Mouse (Mus musculus): ENCODE measurements around the gene Zfp287.
"Not testable (repeated sequence)": the region's sequence is repeated elsewhere in the genome, so short reads cannot be mapped to it uniquely, and the experiment has no call there.

Zfp287 gene

DNA sequence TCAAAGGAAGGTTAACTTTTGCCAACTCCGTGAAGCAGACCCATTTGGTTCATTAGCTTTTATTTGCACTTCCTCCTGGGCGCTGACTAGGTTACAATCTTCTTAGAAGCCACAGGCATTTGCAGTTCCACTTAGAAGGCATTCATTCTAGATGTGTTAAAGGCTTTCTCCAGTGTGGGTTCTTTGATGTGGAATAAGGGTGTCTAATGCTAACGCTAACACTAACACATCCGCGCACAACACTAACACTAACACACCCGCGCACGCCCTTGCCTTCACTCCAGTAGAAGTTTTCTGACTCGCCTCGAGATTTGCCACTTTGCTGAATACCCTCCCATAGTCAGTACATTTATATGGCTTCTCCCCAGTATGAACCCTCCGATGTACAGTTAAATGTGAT lies 20.5 kb upstream of the Zfp287 start:
- TF ChIP-seq NANOG (IDR thresholded peaks at IDR 0.05; ENCODE audit: borderline replicate concordance, low read length) (no peak), CTCF (conservative IDR thresholded peaks at IDR 0.05; ENCODE audit: low read length) (no peak), POU5F1 (IDR thresholded peaks at IDR 0.05; ENCODE audit: borderline replicate concordance, low read length) (no peak)
- H3K9me3 ChIP-seq (ENCODE audit: low read length), result no peaks in the 10 kb centered on the region
- no peak overlapping the region for H3K4me3 ChIP-seq (replicated peaks; ENCODE audit: low read length)
- H3K27me3 ChIP-seq (ENCODE audit: insufficient read depth, low read length), result peaks cover 74% of the 10 kb centered on the region
- peaks cover 18% of the 10 kb centered on the region for H3K4me1 ChIP-seq (replicated peaks; ENCODE audit: low read depth, low read length)
- no peaks in the 10 kb centered on the region for H3K36me3 ChIP-seq (ENCODE audit: insufficient read depth, low read length)

DNA sequence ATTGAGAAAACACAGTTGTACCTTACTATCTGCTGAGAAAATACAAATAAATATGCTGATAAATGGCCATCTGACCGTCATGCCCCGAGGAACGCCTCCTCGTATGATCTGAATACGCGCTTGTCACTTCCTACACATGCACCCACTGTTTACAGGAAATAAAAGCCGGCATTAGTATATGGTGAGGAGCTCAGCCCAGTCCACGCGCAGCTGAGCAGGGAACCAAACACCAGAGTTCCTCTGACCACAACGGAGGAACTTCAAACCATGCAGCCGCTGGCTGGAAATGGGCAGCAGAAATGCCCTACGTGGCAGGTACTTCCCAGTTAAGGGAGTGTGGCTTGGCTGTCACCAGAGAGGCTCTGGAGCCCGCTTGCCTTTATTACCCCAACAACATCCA lies 17.7 kb upstream of the Zfp287 start:
- H3K36me3 ChIP-seq (ENCODE audit: insufficient read depth, low read length); H3K9me3 ChIP-seq (ENCODE audit: low read length); H3K4me3 ChIP-seq (replicated peaks; ENCODE audit: low read length): not testable (repeated sequence)
- Histone ChIP-seq H3K27me3 (ENCODE audit: insufficient read depth, low read length) (peaks cover 71% of the 10 kb centered on the region), H3K4me1 (replicated peaks; ENCODE audit: low read depth, low read length) (peaks cover 20% of the 10 kb centered on the region; the same call in 1 of the 2 replicates)

DNA sequence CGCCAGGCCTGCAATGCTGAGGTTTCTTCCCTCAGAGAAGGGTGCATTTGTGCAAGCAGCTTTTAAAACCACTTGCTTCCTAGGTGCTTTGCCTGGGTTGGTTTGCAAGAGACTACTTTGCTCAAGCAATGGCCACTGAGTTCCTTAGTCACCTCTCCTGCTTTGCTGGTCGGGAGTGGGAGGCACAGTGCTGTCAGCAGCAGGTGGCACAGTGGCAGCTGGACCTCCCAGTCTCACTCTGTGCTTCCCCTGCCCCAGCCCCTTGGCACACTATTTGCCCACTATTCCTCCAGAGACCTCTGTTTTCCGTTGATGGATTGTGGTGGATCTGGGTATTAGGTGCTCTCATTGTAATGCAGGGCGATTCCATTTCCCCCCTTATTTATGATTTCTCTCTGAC lies 16.4 kb upstream of the Zfp287 start:
- TF ChIP-seq CTCF (conservative IDR thresholded peaks at IDR 0.05; ENCODE audit: low read length), result no peak
- no peak for TF ChIP-seq POU5F1 (IDR thresholded peaks at IDR 0.05; ENCODE audit: borderline replicate concordance, low read length)
- TF ChIP-seq NANOG (IDR thresholded peaks at IDR 0.05; ENCODE audit: borderline replicate concordance, low read length), result no peak
- Histone ChIP-seq H3K27me3 (ENCODE audit: insufficient read depth, low read length) (peaks cover 65% of the 10 kb centered on the region), H3K36me3 (ENCODE audit: insufficient read depth, low read length) (no peaks in the 10 kb centered on the region), H3K4me1 (replicated peaks; ENCODE audit: low read depth, low read length) (peaks cover 20% of the 10 kb centered on the region; the same call in 1 of the 2 replicates), H3K9me3 (ENCODE audit: low read length) (no peaks in the 10 kb centered on the region), H3K4me3 (replicated peaks; ENCODE audit: low read length) (no peak overlapping the region)

DNA sequence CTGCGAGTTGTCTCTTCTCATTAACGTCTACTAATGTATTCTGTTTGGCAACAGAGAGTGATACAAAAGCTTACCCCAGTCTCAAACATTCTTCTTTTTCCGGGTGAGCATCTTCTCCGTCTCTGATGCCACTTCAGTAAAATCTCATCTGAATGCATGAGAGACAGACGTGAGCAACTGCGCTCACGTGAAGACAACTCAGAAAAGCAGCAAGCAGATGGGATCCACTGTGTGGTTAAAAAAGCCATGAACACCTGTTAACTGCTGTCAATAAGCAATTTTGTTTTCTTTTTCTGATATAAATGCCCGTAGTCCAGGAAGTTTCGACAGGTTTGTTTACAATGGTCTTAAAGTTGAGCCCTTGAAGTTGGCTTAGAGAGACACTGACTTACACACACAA lies 15.5 kb upstream of the Zfp287 start:
- Histone ChIP-seq H3K9me3 (ENCODE audit: low read length) (no peaks in the 10 kb centered on the region), H3K27me3 (ENCODE audit: insufficient read depth, low read length) (peaks cover 58% of the 10 kb centered on the region), H3K4me3 (replicated peaks; ENCODE audit: low read length) (no peak overlapping the region), H3K4me1 (replicated peaks; ENCODE audit: low read depth, low read length) (peaks cover 20% of the 10 kb centered on the region; the same call in 1 of the 2 replicates), H3K36me3 (ENCODE audit: insufficient read depth, low read length) (no peaks in the 10 kb centered on the region)
- TF ChIP-seq POU5F1 (IDR thresholded peaks at IDR 0.05; ENCODE audit: borderline replicate concordance, low read length) (no peak), CTCF (conservative IDR thresholded peaks at IDR 0.05; ENCODE audit: low read length) (no peak), NANOG (IDR thresholded peaks at IDR 0.05; ENCODE audit: borderline replicate concordance, low read length) (no peak)

DNA sequence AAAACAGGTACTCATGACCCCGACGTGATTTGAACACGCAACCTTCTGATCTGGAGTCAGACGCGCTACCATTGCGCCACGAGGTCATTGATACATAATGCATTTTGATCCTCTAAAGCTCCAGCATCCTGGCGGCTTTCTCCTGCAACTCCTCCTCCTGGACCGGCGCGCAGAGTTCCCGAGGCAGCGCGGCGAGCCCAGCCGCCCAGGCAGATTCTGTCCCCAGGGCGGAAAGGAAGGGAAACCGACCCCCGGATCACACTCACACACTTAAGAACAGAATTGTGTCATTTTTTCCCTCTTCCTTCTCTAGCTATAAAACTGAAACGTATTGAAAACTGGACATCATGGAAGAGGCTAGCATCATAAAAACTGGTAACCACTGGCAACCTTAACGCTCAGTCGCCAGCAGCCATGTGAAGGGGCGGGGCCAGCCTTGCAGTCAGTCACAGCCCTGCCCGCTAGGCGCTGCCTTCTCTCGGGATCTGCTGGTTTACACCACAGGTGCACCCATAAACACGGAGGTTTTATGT lies 14.4 kb upstream of the Zfp287 start:
- peak overlapping the region; percentile 68 for H3K4me3 ChIP-seq (replicated peaks; ENCODE audit: low read length)
- H3K9me3 ChIP-seq (ENCODE audit: low read length), result no peaks in the 10 kb centered on the region
- H3K4me1 ChIP-seq (replicated peaks; ENCODE audit: low read depth, low read length), result peaks cover 17% of the 10 kb centered on the region; the same call in 1 of the 2 replicates
- H3K36me3 ChIP-seq (ENCODE audit: insufficient read depth, low read length), result no peaks in the 10 kb centered on the region
- peaks cover 50% of the 10 kb centered on the region for H3K27me3 ChIP-seq (ENCODE audit: insufficient read depth, low read length)
- TF ChIP-seq CTCF (conservative IDR thresholded peaks at IDR 0.05; ENCODE audit: low read length) (no peak), POU5F1 (IDR thresholded peaks at IDR 0.05; ENCODE audit: borderline replicate concordance, low read length) (no peak), NANOG (IDR thresholded peaks at IDR 0.05; ENCODE audit: borderline replicate concordance, low read length) (no peak)

DNA sequence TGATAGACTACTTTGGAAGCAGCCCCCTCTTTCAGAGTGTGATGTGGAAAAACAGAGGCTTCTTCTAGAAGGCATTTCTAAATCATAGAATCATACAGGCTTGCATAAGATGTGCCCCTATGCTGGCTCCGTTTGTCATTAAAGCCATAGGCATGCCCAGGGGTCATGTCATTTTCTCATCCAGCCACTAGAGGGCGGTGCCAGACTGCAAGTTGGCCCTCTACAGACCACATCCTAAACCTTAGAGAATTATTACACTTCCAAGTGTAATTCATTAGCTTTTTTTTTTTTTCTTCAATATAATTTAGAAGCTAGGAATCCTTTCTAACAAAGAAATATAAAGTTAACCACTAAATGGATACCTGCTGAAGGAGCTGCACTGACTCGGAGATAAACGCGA lies 12.4 kb upstream of the Zfp287 start:
- Histone ChIP-seq H3K27me3 (ENCODE audit: insufficient read depth, low read length) (peaks cover 30% of the 10 kb centered on the region), H3K4me3 (replicated peaks; ENCODE audit: low read length) (no peak overlapping the region), H3K4me1 (replicated peaks; ENCODE audit: low read depth, low read length) (peaks cover 7% of the 10 kb centered on the region; the same call in 1 of the 2 replicates), H3K9me3 (ENCODE audit: low read length) (no peaks in the 10 kb centered on the region), H3K36me3 (ENCODE audit: insufficient read depth, low read length) (no peaks in the 10 kb centered on the region)
- TF ChIP-seq NANOG (IDR thresholded peaks at IDR 0.05; ENCODE audit: borderline replicate concordance, low read length), result no peak
- peak; percentile 91 for TF ChIP-seq CTCF (conservative IDR thresholded peaks at IDR 0.05; ENCODE audit: low read length)
- no peak for TF ChIP-seq POU5F1 (IDR thresholded peaks at IDR 0.05; ENCODE audit: borderline replicate concordance, low read length)

DNA sequence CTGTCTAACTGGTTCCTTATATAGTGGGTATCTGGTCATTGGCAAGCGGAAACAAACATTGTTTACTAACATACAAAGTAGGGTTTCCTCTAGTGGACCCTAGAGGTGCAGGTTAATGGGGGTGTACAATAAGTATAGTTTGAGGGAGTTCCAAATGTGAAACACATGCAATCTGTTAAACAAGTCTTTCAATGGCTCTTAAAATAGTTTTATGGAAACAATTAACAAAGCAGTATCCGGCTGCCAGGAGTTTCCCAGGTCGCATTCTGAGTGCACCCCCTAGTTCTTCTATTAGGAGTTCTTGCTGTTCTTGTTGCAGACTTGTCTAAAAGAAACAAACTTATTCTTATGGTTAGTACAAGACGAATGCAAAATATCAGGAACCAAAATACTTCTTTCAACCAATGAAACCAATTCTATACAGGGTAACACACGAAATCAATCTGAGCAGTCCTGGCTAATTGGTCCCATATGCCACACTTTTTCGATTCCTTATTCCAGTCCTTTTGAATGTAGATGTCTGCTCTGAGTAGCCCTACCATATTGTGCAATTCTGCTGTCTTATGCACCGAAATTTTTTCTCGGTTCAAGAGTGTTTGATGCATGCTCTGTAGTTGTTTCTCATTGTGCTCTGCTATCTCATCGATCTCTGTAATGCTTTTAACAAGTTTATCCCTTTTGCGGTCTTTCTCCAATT lies 10.7 kb upstream of the Zfp287 start:
- Histone ChIP-seq H3K36me3 (ENCODE audit: insufficient read depth, low read length) (no peaks in the 10 kb centered on the region), H3K4me1 (replicated peaks; ENCODE audit: low read depth, low read length) (peaks cover 7% of the 10 kb centered on the region; the same call in 1 of the 2 replicates)
- no peak for TF ChIP-seq POU5F1 (IDR thresholded peaks at IDR 0.05; ENCODE audit: borderline replicate concordance, low read length)
- no peak for TF ChIP-seq CTCF (conservative IDR thresholded peaks at IDR 0.05; ENCODE audit: low read length)
- no peak for TF ChIP-seq NANOG (IDR thresholded peaks at IDR 0.05; ENCODE audit: borderline replicate concordance, low read length)

DNA sequence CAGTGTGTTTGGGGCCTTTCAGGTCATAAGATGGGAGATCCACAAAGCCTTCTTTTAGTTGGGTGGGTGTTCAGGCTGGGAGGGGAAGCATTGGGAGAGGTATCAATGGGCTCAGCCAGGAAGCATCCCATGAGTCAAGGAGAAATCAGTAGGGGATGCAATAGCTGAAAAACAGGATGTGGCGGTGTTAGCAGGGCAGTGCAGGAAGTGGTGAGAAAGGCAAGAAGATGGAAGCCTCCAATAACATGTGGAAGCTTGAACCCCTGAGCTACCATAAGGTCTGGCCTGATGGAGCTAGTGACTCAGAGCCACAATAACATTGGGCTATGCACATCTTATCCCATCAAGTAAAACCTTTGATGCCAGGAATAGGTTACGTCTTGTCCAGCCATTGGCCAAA lies 9.5 kb upstream of the Zfp287 start:
- no peaks in the 10 kb centered on the region for H3K36me3 ChIP-seq (ENCODE audit: insufficient read depth, low read length)
- no peak overlapping the region for H3K4me3 ChIP-seq (replicated peaks; ENCODE audit: low read length)
- no peaks in the 10 kb centered on the region for H3K9me3 ChIP-seq (ENCODE audit: low read length)
- TF ChIP-seq CTCF (conservative IDR thresholded peaks at IDR 0.05; ENCODE audit: low read length), result no peak
- no peak for TF ChIP-seq NANOG (IDR thresholded peaks at IDR 0.05; ENCODE audit: borderline replicate concordance, low read length)
- no peak for TF ChIP-seq POU5F1 (IDR thresholded peaks at IDR 0.05; ENCODE audit: borderline replicate concordance, low read length)
- peaks cover 10% of the 10 kb centered on the region for H3K27me3 ChIP-seq (ENCODE audit: insufficient read depth, low read length)
- peaks cover 7% of the 10 kb centered on the region; the same call in 1 of the 2 replicates for H3K4me1 ChIP-seq (replicated peaks; ENCODE audit: low read depth, low read length)

More for the DNA sequence above, 10.7 kb upstream of the Zfp287 start:
- no peak overlapping the region for H3K4me3 ChIP-seq (replicated peaks; ENCODE audit: low read length)
- H3K9me3 ChIP-seq (ENCODE audit: low read length), result no peaks in the 10 kb centered on the region
- peaks cover 18% of the 10 kb centered on the region for H3K27me3 ChIP-seq (ENCODE audit: insufficient read depth, low read length)

DNA sequence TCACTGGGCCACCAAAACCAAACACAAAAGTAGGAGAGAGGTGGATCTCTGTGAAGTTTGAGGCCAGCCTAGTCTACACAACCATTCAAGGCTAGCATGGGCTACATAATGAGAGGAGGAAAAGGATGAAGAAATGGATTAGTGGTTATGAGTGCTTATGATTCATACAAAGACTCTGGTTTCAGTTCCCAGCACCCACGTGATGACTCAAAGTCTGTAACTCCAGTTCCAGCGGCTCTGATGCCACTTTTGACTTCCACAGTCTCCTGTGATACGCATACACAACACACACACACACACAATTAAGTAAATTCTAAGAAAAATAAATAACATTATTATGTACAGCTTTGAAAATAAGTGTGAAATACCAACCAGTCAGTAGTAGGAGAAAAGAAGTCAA lies 960 bp upstream of the Zfp287 start:
- Histone ChIP-seq H3K27me3 (ENCODE audit: insufficient read depth, low read length) (peaks cover 45% of the 10 kb centered on the region), H3K9me3 (ENCODE audit: low read length) (no peaks in the 10 kb centered on the region), H3K4me1 (replicated peaks; ENCODE audit: low read depth, low read length) (peaks cover 4% of the 10 kb centered on the region), H3K4me3 (replicated peaks; ENCODE audit: low read length) (no peak overlapping the region), H3K36me3 (ENCODE audit: insufficient read depth, low read length) (no peaks in the 10 kb centered on the region)
- TF ChIP-seq NANOG (IDR thresholded peaks at IDR 0.05; ENCODE audit: borderline replicate concordance, low read length), result no peak

Measured in E14TG2a.4 (cell line).